Mouse (Mus musculus) olfactory bulb, adult 2 months (tissue): ENCODE results near the gene Chn2.

ENCODE experiments used
- CTCF ChIP-seq: fragments of 200-500 bp; IDR thresholded peaks from 2 replicates; pipeline ENCODE4 v1.5.1; 2012; ENCODE audit warnings: low read depth, mild to moderate bottlenecking, low read length, moderate library complexity; ENCODE audit not compliant: insufficient read depth
- POLR2A ChIP-seq: fragments of 200-500 bp; IDR thresholded peaks from 2 replicates; pipeline ENCODE4 v1.6.1; 2012; ENCODE audit warnings: mild to moderate bottlenecking, low read depth, low read length, moderate library complexity; ENCODE audit not compliant: insufficient read depth

GRCm38 (mm10) chr6:54125536-54125935, 86.2 kb downstream of the Chn2 start:
- TF ChIP-seq CTCF (no peak), POLR2A (no peak)
